Mouse (Mus musculus) midbrain, embryonic 10.5 days (tissue): ENCODE results near the gene Ccl1. TPM values are rescaled to one million over a fixed set of nuclear protein-coding genes. Genes with fewer than 3 reads are reported as not detected.

Source experiments
- DNase-seq: peaks from one replicate; pipeline ENCODE4 v3.0.0-alpha.2; 2017; ENCODE audit warnings: low spot score
- H3K27ac ChIP-seq: fragments of 300-500 bp; sonication (generic); replicated peaks from 2 replicates; pipeline ENCODE4 v1.5.1; 2016; ENCODE audit warnings: mild to moderate bottlenecking
- H3K27me3 ChIP-seq: fragments of 300-500 bp; sonication (generic); 2 replicates; pipeline ENCODE4 v1.6.1; 2016; ENCODE audit warnings: low read depth, mild to moderate bottlenecking; ENCODE audit not compliant: poor library complexity, severe bottlenecking
- H3K36me3 ChIP-seq: fragments of 300-500 bp; sonication (generic); 2 replicates; pipeline ENCODE4 v1.6.1; 2016; ENCODE audit warnings: mild to moderate bottlenecking, moderate library complexity
- H3K4me1 ChIP-seq: fragments of 300-500 bp; sonication (generic); 2 replicates; pipeline ENCODE4 v1.6.1; 2016
- H3K4me3 ChIP-seq: fragments of 300-500 bp; sonication (generic); 2 replicates; pipeline ENCODE4 v1.5.1; 2016; ENCODE audit warnings: mild to moderate bottlenecking, moderate library complexity
- H3K9me3 ChIP-seq: fragments of 300-500 bp; sonication (generic); replicated peaks from 2 replicates; pipeline ENCODE4 v1.6.1; 2016; ENCODE audit warnings: mild to moderate bottlenecking
- WGBS: fragments of 180-500 bp; shearing (Covaris S2); methylation state at CpG from one replicate; pipeline ENCODE4 v1.1.7; 2016; 5-methylcytosine and 5-hydroxymethylcytosine counted together
- polyA plus RNA-seq: library from polyadenylated mRNA; unstranded; fragments of >200 nt; fragmentation: Nextera tagmentation; extraction: Ambion mirVana; gene quantifications from 2 replicates; pipeline ENCODE4 v1.2.1, GENCODE M21; 2016

Gene Ccl1
- polyA plus RNA-seq, result not detected in 2 replicates

- no peak within 1 kb of the TSS for H3K27ac ChIP-seq
- H3K4me1 ChIP-seq, result peaks cover 4% of the 10 kb centered on the region
- H3K9me3 ChIP-seq, result no peaks in the 10 kb centered on the region
- WGBS, result 84% methylated on average over 4 of the region's 4 CpGs
- H3K27me3 ChIP-seq, result no peaks in the 10 kb centered on the region
- no peak within 1 kb of the TSS for H3K4me3 ChIP-seq
- no peaks in the 10 kb centered on the region for H3K36me3 ChIP-seq
- DNase-seq, result no peak
Observed at GRCm38 (mm10) chr11:82305590-82305989, at the start of gene Ccl1. Gene Ccl1 (minus strand): TSS chr11:82305690.

DNA sequence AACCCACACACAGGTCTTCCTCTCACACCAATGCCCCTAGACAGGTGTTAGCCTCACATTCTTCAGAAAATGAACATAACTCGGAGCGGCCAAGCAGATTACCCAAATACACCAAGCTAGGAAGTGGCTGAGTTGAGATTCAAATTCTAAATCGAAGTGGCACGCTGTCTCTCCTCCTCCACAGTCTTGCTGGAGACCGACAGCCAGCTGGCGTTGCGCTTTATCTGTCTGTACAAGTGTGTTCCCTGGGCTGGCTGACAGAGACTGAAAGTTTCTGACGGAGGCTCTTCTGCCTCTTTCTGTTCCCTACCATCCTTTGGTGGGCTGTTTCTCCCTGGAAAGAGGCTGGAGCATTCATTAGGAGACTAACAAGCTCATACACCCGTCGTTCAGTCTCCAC lies 45.5 kb upstream of the Ccl1 start:
- Histone ChIP-seq H3K27me3 (no peaks in the 10 kb centered on the region), H3K4me1 (0 out of 2 replicates have a peak, but pooled peaks cover 2% of the 10 kb centered on the region), H3K4me3 (no peak overlapping the region), H3K27ac (no peak overlapping the region), H3K9me3 (no peaks in the 10 kb centered on the region), H3K36me3 (no peaks in the 10 kb centered on the region)
- no peak for DNase-seq
- 87% methylated on average over 10 of the region's 10 CpGs for WGBS

DNA sequence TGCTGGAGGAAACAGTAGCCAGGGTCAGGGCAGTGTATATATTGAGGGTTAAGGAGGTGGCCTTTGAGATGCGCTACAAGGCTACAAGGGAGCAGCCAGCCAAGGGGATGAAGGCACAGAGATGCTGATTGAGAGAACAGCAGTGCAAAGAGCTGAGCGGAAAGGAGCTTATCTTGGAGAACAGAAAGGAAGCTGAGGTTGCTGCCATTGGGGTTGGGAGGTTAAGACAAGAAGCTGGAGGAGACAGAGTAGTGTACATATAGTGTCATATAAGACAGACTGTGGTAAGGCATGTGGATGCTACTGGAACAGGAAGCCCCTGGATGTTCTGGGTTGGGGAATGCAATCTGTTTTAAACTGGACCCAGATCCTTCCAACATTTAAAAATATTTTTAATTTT lies 35.4 kb upstream of the Ccl1 start:
- Histone ChIP-seq H3K36me3 (no peaks in the 10 kb centered on the region), H3K4me3 (no peak overlapping the region), H3K27ac (no peak overlapping the region), H3K9me3 (no peaks in the 10 kb centered on the region), H3K27me3 (no peaks in the 10 kb centered on the region), H3K4me1 (peaks cover 22% of the 10 kb centered on the region)
- no peak for DNase-seq
- WGBS, result 52% methylated on average over 2 of the region's 2 CpGs

- Histone ChIP-seq H3K9me3 (no peaks in the 10 kb centered on the region), H3K4me3 (no peak overlapping the region), H3K36me3 (no peaks in the 10 kb centered on the region), H3K4me1 (peaks cover 17% of the 10 kb centered on the region), H3K27me3 (no peaks in the 10 kb centered on the region), H3K27ac (0 out of 2 replicates have a peak overlapping the region, but pooled peaks have one; percentile 3)
- 65% methylated on average over 6 of the region's 6 CpGs for WGBS
- no peak for DNase-seq
Observed at GRCm38 (mm10) chr11:82340416-82340815, 34.9 kb upstream of the Ccl1 start.

DNA sequence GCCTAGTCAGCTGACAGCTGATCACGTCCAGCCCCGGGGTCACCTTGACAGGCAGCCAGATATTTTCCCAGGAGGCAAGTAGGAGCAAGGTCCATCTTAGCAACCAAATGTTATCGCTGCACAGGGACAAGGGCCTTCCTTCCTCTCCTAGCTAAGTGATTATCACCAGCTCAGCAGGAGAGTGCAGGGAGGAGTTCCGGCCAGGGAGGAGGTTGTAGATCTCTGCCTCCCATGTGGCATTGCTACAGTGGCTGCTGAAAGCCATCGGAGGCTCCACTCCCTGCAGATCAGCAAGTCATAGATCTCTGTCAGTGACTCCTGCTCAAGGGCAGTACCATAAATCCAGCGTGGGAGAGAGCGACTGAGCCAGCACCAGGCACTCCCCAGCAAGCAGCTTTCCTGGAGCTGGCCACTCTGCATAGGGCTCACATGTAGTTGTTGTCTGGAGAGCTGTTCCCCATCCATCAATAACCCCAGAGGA lies 34.5 kb upstream of the Ccl1 start:
- Histone ChIP-seq H3K27me3 (no peaks in the 10 kb centered on the region), H3K9me3 (no peaks in the 10 kb centered on the region), H3K4me3 (no peak overlapping the region), H3K36me3 (no peaks in the 10 kb centered on the region), H3K4me1 (peaks cover 15% of the 10 kb centered on the region), H3K27ac (0 out of 2 replicates have a peak overlapping the region, but pooled peaks have one; percentile 3)
- no peak for DNase-seq
- 53% methylated on average over 7 of the region's 7 CpGs for WGBS

DNA sequence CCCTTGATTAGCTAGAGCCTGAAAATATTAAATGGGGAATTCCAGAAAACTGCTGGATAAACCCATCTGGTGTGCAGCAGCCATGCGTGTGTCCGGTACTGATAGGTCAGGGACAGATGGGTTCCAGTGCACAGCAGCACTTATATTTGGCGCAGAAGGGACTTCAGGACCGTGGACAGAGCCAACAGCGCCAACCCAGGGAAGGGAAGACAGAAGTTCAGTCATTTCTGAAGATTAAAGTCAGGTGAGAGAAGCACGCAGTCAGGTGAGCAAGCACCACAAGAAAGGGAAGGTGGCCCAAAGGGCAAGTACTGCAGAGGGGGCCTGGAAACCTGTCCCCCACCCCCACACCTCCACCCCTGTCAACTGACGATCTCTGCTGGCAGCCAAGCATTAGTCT lies 7.7 kb upstream of the Ccl1 start:
- peak; percentile 17 for DNase-seq
- WGBS, result 50% methylated on average over 7 of the region's 7 CpGs

GRCm38 (mm10) chr11:82310336-82311045 lies 5.0 kb upstream of the Ccl1 start:
- 30% methylated on average over 11 of the region's 12 CpGs for WGBS

More for the DNA sequence above, 7.7 kb upstream of the Ccl1 start:
- H3K27ac ChIP-seq, result no peak overlapping the region
- H3K9me3 ChIP-seq, result no peaks in the 10 kb centered on the region
- no peaks in the 10 kb centered on the region for H3K36me3 ChIP-seq
- H3K4me3 ChIP-seq, result no peak overlapping the region
- no peaks in the 10 kb centered on the region for H3K27me3 ChIP-seq
- H3K4me1 ChIP-seq, result peaks cover 7% of the 10 kb centered on the region

GRCm38 (mm10) chr11:82297895-82298294 lies 7.6 kb downstream of the Ccl1 start:
- H3K27ac ChIP-seq, result no peak overlapping the region
- WGBS, result 77% methylated on average over 4 of the region's 4 CpGs
- DNase-seq, result no peak

More at GRCm38 (mm10) chr11:82310336-82311045, 5.0 kb upstream of the Ccl1 start:
- H3K9me3 ChIP-seq, result no peaks in the 10 kb centered on the region
- no peak overlapping the region for H3K4me3 ChIP-seq
- H3K36me3 ChIP-seq, result no peaks in the 10 kb centered on the region
- H3K27ac ChIP-seq, result no peak overlapping the region
- DNase-seq, result no peak
- peaks cover 7% of the 10 kb centered on the region for H3K4me1 ChIP-seq
- no peaks in the 10 kb centered on the region for H3K27me3 ChIP-seq

GRCm38 (mm10) chr11:82290841-82291240 lies 14.6 kb downstream of the Ccl1 start:
- no peak overlapping the region for H3K27ac ChIP-seq
- H3K4me1 ChIP-seq, result peaks cover 12% of the 10 kb centered on the region
- no peaks in the 10 kb centered on the region for H3K36me3 ChIP-seq
- DNase-seq, result no peak
- H3K27me3 ChIP-seq, result no peaks in the 10 kb centered on the region
- no peak overlapping the region for H3K4me3 ChIP-seq
- H3K9me3 ChIP-seq, result no peaks in the 10 kb centered on the region

More at GRCm38 (mm10) chr11:82297895-82298294, 7.6 kb downstream of the Ccl1 start:
- H3K9me3 ChIP-seq, result no peaks in the 10 kb centered on the region
- H3K4me1 ChIP-seq, result peaks cover 14% of the 10 kb centered on the region
- no peaks in the 10 kb centered on the region for H3K36me3 ChIP-seq
- H3K4me3 ChIP-seq, result no peak overlapping the region
- no peaks in the 10 kb centered on the region for H3K27me3 ChIP-seq

GRCm38 (mm10) chr11:82274149-82274812 lies 31.2 kb downstream of the Ccl1 start:
- Histone ChIP-seq H3K9me3 (no peaks in the 10 kb centered on the region), H3K36me3 (no peaks in the 10 kb centered on the region), H3K27ac (no peak overlapping the region), H3K4me1 (peaks cover 8% of the 10 kb centered on the region), H3K4me3 (no peak overlapping the region), H3K27me3 (no peaks in the 10 kb centered on the region)
- DNase-seq, result no peak
- 90% methylated on average over 8 of the region's 8 CpGs for WGBS

GRCm38 (mm10) chr11:82259131-82259530 lies 46.4 kb downstream of the Ccl1 start:
- Histone ChIP-seq H3K27ac (no peak overlapping the region), H3K4me1 (peaks cover 27% of the 10 kb centered on the region), H3K9me3 (no peaks in the 10 kb centered on the region), H3K36me3 (no peaks in the 10 kb centered on the region), H3K27me3 (peaks cover 39% of the 10 kb centered on the region), H3K4me3 (no peak overlapping the region)
- 45% methylated on average over 4 of the region's 4 CpGs for WGBS
- DNase-seq, result no peak

DNA sequence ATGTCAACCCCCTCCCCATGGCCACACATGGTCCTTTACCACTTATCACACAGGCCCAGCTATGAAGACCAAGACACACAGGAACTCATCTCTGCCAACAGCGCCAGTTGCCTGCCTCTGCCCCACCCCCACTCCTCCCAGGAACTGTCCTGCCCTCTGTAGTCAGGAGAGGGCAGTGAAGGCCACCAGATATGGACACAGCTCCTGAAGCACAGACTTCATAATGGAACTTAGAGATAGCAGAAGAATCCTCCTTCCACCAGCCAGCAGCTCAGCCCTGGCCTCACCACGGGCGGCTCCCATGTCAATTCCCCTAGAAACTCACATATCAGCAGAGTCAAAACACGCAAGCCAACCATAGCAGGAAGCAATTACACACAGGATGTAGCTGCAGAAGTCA lies 49.9 kb downstream of the Ccl1 start:
- WGBS, result 31% methylated on average over 4 of the region's 4 CpGs
- H3K27ac ChIP-seq, result no peak overlapping the region
- peak; percentile 54 for DNase-seq
- H3K9me3 ChIP-seq, result no peaks in the 10 kb centered on the region
- no peak overlapping the region for H3K4me3 ChIP-seq
- peaks cover 45% of the 10 kb centered on the region for H3K27me3 ChIP-seq
- no peaks in the 10 kb centered on the region for H3K36me3 ChIP-seq
- peaks cover 31% of the 10 kb centered on the region for H3K4me1 ChIP-seq

DNA sequence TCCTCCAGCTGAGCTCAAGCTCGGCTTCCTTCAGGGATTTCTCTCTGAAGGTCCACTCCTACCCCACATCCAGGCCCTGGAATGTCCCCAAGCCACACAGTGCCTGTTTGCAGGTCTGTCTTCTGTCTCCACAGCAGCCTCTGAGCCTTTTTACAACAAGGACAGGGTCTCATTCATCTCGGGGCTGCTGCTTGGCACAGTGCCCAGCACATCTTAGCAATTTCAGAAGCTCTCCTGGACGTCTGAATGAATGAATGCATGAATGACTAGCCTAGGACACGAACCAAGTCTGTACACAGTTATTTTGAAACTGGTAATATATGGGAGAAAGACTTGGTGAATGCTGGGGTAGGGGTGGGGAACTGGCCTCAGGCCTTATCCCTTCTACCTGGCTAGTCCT lies 52.1 kb downstream of the Ccl1 start:
- H3K27me3 ChIP-seq, result peaks cover 31% of the 10 kb centered on the region
- no peaks in the 10 kb centered on the region for H3K36me3 ChIP-seq
- H3K27ac ChIP-seq, result no peak overlapping the region
- WGBS, result 68% methylated on average over 4 of the region's 4 CpGs
- peaks cover 17% of the 10 kb centered on the region for H3K4me1 ChIP-seq
- no peak overlapping the region for H3K4me3 ChIP-seq
- DNase-seq, result no peak
- H3K9me3 ChIP-seq, result no peaks in the 10 kb centered on the region
